Mouse (Mus musculus): ENCODE data around the gene Fam222a.

DNA sequence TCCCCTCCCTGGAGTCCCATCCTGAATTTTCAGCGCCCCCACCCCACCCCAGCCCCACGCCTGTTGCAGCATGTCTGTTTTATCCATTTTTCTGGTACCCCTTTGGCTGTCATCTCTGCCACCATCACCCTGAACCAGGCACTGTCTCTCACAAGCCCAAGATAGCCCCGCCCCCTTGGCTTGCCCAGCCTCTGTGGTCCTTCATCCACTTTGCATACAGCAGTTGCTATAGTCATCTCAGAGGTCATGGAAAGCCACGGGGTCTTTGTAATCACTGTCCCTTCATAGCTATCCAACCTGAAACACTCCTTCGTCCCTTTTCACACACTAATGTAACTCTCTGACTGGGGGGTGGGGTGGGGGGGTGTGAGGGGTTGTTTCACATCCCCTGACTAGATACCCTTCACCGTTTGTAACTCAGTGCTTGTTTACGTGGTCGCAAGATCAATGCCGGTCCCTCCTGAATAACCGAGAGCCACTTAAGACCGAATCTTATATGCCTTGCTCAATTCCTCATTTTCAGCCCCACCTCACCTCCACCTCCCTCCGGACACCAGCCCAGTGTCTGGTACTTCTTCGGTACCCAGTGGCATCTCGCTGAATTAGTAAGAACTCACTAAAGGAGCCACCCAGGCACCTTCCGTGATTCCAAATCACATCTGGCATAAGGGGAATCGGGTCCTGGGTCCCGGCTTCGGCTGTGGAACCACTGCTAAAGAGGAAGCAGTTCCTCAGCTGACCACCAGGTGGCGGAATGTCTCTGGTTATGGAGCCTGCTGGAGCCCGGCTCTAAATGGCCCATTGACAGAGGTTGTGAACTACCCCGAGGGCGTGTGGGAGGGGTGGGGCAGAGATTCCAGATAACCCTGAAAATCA, 71.2 kb downstream of the Fam222a start:
- TF ChIP-seq CTCF (IDR thresholded peaks at IDR 0.05; ENCODE audit: control insufficient read depth, insufficient read depth, insufficient replicate concordance, low read depth, low read length) (peak; percentile 96), POLR2A (IDR thresholded peaks at IDR 0.05; ENCODE audit: control insufficient read depth, low read depth, low read length) (no peak)

Measured in testis, adult 2 months (tissue).